Mouse (Mus musculus): ENCODE results near the gene Rnf208. TPM values are rescaled to one million over a fixed set of nuclear protein-coding genes. Genes with fewer than 3 reads are reported as not detected.

Gene Rnf208
- total and polyA plus RNA-seq, 2 experiments from 2014 or later: 156 to 219 TPM

- no peak for ATAC-seq
- H3K27me3 ChIP-seq (ENCODE audit: insufficient read depth, low read length): no peaks in the 10 kb centered on the region
- peak overlapping the region; percentile 76 for H3K4me2 ChIP-seq (ENCODE audit: low read depth, low read length)
- no peak overlapping the region for H3K9ac ChIP-seq (replicated peaks; ENCODE audit: low read length)
- H3K9me3 ChIP-seq (ENCODE audit: low read length): no peaks in the 10 kb centered on the region
- H3K4me1 ChIP-seq (ENCODE audit: insufficient read depth, low read length): peaks cover 54% of the 10 kb centered on the region
- TF ChIP-seq CTCF (IDR thresholded peaks at IDR 0.05; ENCODE audit: low read depth): no peak
- peak overlapping the region; percentile 81 for H3K27ac ChIP-seq
- 0 out of 2 replicates have a peak overlapping the region, but pooled peaks have one; percentile 60 for H3K4me3 ChIP-seq (ENCODE audit: low read length)
- peaks cover 23% of the 10 kb centered on the region; the same call in 1 of the 2 replicates for H3K36me3 ChIP-seq (ENCODE audit: insufficient read depth, low read length)
- peak; percentile 58 for DNase-seq (ENCODE audit: low spot score)
Measured at GRCm38 (mm10) chr2:25267241-25267640, 25.2 kb downstream of the Rnf208 start.

- DNase-seq (ENCODE audit: low spot score) (no peak), ATAC-seq (no peak)
- Histone ChIP-seq H3K4me2 (ENCODE audit: low read depth, low read length) (peak overlapping the region; percentile 76), H3K27me3 (ENCODE audit: insufficient read depth, low read length) (no peaks in the 10 kb centered on the region), H3K9ac (replicated peaks; ENCODE audit: low read length) (no peak overlapping the region), H3K4me3 (ENCODE audit: low read length) (no peak overlapping the region), H3K36me3 (ENCODE audit: insufficient read depth, low read length) (peaks cover 23% of the 10 kb centered on the region; the same call in 1 of the 2 replicates), H3K9me3 (ENCODE audit: low read length) (no peaks in the 10 kb centered on the region), H3K27ac (peak overlapping the region; percentile 81; the same call in 1 of the 2 replicates), H3K4me1 (ENCODE audit: insufficient read depth, low read length) (peaks cover 54% of the 10 kb centered on the region)
- 68% methylated on average over 4 of the region's 4 CpGs for WGBS
- no peak for TF ChIP-seq CTCF (IDR thresholded peaks at IDR 0.05; ENCODE audit: low read depth)
Measured at GRCm38 (mm10) chr2:25267746-25268309, 25.8 kb downstream of the Rnf208 start.

GRCm38 (mm10) chr2:25271827-25272511, 29.9 kb downstream of the Rnf208 start, which contains the start of the genes Ssna1 and Anapc2:
Gene Ssna1, minus strand, starts transcription at chr2:25272438.
Gene Anapc2, plus strand, starts transcription at chr2:25272478.
- DNase-seq (ENCODE audit: low spot score) (peak; percentile 99), ATAC-seq (peak; percentile 96)
- H3K9ac ChIP-seq (replicated peaks; ENCODE audit: low read length): peak within 1 kb of the TSS; percentile 79
- peak within 1 kb of the TSS; percentile 95 for H3K4me2 ChIP-seq (ENCODE audit: low read depth, low read length)
- H3K4me3 ChIP-seq (ENCODE audit: low read length): peak within 1 kb of the TSS; percentile 89
- H3K27ac ChIP-seq: peak within 1 kb of the TSS; percentile 87
- peaks cover 48% of the 10 kb centered on the region for H3K36me3 ChIP-seq (ENCODE audit: insufficient read depth, low read length)
- peaks cover 28% of the 10 kb centered on the region for H3K4me1 ChIP-seq (ENCODE audit: insufficient read depth, low read length)
- 1% methylated on average over 55 of the region's 55 CpGs for WGBS
- no peaks in the 10 kb centered on the region for H3K27me3 ChIP-seq (ENCODE audit: insufficient read depth, low read length)
- peak; percentile 50 for TF ChIP-seq CTCF (IDR thresholded peaks at IDR 0.05; ENCODE audit: low read depth)
- H3K9me3 ChIP-seq (ENCODE audit: low read length): no peaks in the 10 kb centered on the region

- Histone ChIP-seq H3K4me1 (ENCODE audit: insufficient read depth, low read length) (peaks cover 23% of the 10 kb centered on the region), H3K27me3 (ENCODE audit: insufficient read depth, low read length) (no peaks in the 10 kb centered on the region), H3K4me3 (ENCODE audit: low read length) (peak overlapping the region; percentile 89), H3K4me2 (ENCODE audit: low read depth, low read length) (peak overlapping the region; percentile 95), H3K9ac (replicated peaks; ENCODE audit: low read length) (peak overlapping the region; percentile 79), H3K9me3 (ENCODE audit: low read length) (no peaks in the 10 kb centered on the region), H3K36me3 (ENCODE audit: insufficient read depth, low read length) (peaks cover 49% of the 10 kb centered on the region), H3K27ac (peak overlapping the region; percentile 87)
- TF ChIP-seq CTCF (IDR thresholded peaks at IDR 0.05; ENCODE audit: low read depth): no peak
- ATAC-seq (peak; percentile 69), DNase-seq (ENCODE audit: low spot score) (no peak)
- WGBS: under 1% methylated on average over 16 of the region's 29 CpGs
Measured at GRCm38 (mm10) chr2:25272515-25272914, 30.5 kb downstream of the Rnf208 start.

- WGBS: 38% methylated on average over 16 of the region's 16 CpGs
- Histone ChIP-seq H3K4me2 (ENCODE audit: low read depth, low read length) (peak overlapping the region; percentile 95), H3K27ac (peak overlapping the region; percentile 87), H3K9me3 (ENCODE audit: low read length) (no peaks in the 10 kb centered on the region), H3K4me1 (ENCODE audit: insufficient read depth, low read length) (peaks cover 20% of the 10 kb centered on the region), H3K27me3 (ENCODE audit: insufficient read depth, low read length) (no peaks in the 10 kb centered on the region), H3K9ac (replicated peaks; ENCODE audit: low read length) (peak overlapping the region; percentile 79), H3K36me3 (ENCODE audit: insufficient read depth, low read length) (peaks cover 54% of the 10 kb centered on the region), H3K4me3 (ENCODE audit: low read length) (peak overlapping the region; percentile 89)
- TF ChIP-seq CTCF (IDR thresholded peaks at IDR 0.05; ENCODE audit: low read depth): no peak
- DNase-seq (ENCODE audit: low spot score): no peak
- no peak for ATAC-seq
Measured at GRCm38 (mm10) chr2:25273010-25273409, 31.0 kb downstream of the Rnf208 start.

GRCm38 (mm10) chr2:25278928-25279882, 37.1 kb downstream of the Rnf208 start:
- Histone ChIP-seq H3K4me1 (ENCODE audit: insufficient read depth, low read length) (no peaks in the 10 kb centered on the region), H3K27me3 (ENCODE audit: insufficient read depth, low read length) (no peaks in the 10 kb centered on the region), H3K27ac (no peak overlapping the region), H3K4me2 (ENCODE audit: low read depth, low read length) (no peak overlapping the region), H3K36me3 (ENCODE audit: insufficient read depth, low read length) (peaks cover 80% of the 10 kb centered on the region), H3K9me3 (ENCODE audit: low read length) (no peaks in the 10 kb centered on the region), H3K9ac (replicated peaks; ENCODE audit: low read length) (no peak overlapping the region), H3K4me3 (ENCODE audit: low read length) (no peak overlapping the region)
- DNase-seq (ENCODE audit: low spot score) (peak; percentile 93), ATAC-seq (peak; percentile 62)
- WGBS: 60% methylated on average over 13 of the region's 13 CpGs
- TF ChIP-seq CTCF (IDR thresholded peaks at IDR 0.05; ENCODE audit: low read depth): peak; percentile 90
